Mouse (Mus musculus) cerebellum, postnatal 36 days (tissue): Measurements from ENCODE around the gene Fbxo4.

Experiments
- DNase-seq, 2 experiments: peaks; one replicate each; pipeline ENCODE4 v3.0.0; 2021 to 2022; ENCODE audit warnings: mixed read lengths in 2 of 2

The Fbxo4 gene

DNA sequence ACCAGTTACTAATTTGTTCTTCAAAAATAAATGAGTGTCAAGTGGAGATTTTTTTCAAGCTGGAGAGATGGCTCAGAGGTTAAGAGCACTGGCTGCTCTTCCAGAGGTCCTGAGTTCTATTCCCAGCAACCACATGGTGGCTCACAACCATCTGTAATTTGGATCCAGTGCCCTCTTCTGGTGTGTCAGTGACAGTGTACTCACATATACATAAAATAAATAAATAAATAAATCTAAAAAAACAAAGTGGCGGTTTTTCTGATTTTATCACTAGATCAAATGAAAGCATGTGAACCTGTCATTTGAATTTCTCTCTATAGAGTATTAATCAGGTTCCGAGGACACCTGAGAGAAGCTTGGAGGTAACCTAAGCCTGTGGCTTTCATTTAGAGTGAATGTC, 1.1 kb downstream of the Fbxo4 start:
- no peak for DNase-seq

- no peak for DNase-seq
Measured at GRCm38 (mm10) chr15:3973300-3973699, 6.1 kb downstream of the Fbxo4 start.

DNA sequence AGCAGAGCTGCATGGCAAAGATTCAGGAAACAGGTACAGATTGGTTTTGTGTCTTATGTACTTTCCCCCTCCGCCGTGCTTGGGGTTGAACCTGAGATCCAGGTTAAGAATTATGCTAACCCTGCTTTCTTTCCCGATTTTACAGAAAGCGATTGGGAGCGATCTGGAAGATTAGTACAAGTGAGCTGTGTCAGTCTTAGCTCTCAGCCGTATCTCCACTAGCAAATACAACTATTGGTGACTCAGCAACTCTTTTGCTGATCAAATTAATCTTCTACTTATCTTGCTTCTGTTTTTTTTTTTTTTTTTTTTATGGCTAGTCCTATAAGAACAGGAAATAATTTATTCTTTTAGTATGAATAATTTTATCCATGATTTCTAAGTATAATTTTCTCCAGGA, 9.2 kb downstream of the Fbxo4 start:
- no peak for DNase-seq

DNA sequence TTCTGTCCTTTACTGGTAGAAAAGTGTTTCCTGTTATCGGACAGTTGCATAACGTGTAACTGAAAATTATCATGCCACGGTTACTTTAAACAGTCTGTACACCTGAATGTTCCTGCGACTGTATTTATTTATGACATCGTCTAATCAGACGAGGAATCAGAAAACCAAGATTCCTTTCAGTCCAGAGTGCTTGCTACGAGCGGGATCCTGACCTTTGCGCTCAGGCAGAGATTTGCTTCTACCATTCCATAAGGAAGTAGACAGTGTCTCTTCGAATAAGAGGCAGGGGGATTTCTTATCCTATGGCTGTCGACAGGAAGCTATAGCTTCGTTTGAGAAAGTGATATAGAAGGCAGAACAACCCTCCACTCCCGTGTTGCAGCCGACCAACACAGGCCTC, 9.6 kb downstream of the Fbxo4 start:
- DNase-seq = no peak

GRCm38 (mm10) chr15:3962251-3962650, 17.1 kb downstream of the Fbxo4 start:
- DNase-seq = no peak

DNA sequence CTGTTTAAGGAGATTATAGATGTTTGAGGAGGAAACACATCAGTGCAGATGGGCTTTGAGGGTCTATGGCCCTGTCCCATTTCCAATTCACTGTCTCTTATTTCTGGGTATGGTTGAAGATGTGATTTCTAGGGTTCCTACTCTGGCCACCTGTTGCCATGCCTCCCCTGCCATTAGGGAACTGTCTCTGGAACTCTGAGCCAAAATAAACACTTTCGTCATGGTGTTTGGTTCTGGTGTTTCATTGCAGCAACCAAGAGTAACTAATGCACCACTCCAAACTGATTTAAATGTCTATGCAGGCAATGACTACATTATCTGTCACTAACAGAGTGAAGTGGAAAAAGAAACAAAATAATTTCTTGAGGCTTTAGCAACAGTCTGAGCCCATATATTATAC, 19.3 kb downstream of the Fbxo4 start:
- no peak for DNase-seq

DNA sequence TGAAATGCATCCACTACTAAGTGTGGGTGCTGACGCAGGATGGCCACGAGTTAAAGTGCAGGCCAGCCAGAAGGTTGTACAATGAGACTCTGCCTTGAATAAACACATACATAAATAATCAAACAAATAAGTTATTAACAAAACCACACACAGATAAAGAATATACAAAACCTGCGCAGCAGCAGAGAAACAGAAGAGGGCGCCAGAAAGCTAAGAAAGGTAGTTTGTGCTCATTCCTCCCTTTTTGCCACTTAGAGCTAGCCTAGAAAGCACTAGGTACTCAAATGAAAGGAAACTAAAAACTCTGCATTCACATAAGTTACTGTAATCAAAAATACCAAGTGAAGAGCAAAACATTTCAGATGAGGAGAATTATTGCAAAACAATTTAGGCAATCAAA, 21.4 kb downstream of the Fbxo4 start:
- DNase-seq = peak; percentile 45 to 61

DNA sequence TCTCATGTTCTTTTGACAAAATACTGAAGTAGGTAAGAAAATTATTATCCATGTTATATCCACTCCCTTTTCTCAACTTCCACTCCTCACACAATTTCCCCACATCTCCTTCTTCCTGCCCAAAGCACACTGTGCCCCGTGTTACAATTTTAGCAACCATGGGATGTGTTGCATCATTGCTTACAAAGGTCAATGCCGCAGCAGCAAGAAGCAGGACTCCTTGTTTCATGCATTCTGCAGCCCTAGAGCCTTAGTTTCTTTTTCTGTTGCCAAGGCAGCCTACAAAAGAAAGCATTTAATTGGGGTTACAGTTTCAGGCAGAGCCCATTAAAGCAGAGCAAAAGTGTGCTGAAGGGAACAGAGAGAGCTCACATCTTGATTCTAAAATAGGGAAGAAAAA, 24.4 kb downstream of the Fbxo4 start:
- no peak for DNase-seq

GRCm38 (mm10) chr15:3938132-3938531, 41.2 kb downstream of the Fbxo4 start:
- DNase-seq = no peak

DNA sequence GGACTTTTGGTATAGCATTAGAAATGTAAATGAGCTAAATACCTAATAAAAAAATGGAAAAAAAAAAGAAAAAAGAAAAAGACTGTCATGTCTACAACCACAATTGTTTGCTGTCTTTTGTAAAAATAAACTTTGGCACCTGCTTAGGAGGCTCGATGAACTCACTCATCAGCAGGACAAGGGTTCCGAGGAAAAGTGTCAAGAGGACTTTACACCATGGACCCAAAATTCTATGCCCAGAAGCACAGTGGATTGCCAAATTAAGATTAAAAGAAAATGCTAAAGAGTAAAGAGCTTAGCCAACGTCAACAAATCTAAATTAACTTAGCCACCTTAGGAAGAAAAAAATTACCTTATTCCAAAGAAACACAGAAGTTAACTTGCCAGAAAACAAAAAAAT, 43.3 kb downstream of the Fbxo4 start:
- DNase-seq = no peak

DNA sequence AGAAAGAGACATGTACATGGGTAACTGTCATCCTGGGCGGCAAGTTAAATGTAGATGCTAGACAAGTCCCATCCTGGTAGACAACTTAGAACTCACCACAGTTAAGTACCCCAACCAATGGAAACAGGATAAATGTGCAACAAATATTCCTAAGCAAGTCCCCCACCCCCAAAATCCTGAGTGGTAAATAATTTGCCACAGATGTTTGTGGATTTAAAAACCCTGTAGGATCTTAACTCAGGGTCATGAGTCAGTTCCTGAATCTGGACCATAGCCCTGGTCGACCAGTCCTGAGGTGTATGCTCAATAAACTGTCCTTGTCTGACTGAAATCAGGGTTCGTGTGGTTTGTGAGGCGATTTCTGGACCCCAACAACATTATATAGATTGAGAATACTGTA, 45.9 kb downstream of the Fbxo4 start:
- DNase-seq = no peak

GRCm38 (mm10) chr15:3931931-3932330, 47.4 kb downstream of the Fbxo4 start:
- DNase-seq = no peak
